Mouse (Mus musculus) liver, postnatal 0 days (tissue): Measurements from ENCODE around the gene Nsd1.

Experiments used
- CTCF ChIP-seq: sonication (generic); IDR thresholded peaks from 2 replicates; pipeline ENCODE4 v1.5.1; 2016; ENCODE audit warnings: antibody characterized with exemption, low read depth
- EP300 ChIP-seq: IDR thresholded peaks from 2 replicates; pipeline ENCODE4 v1.6.1; 2016; ENCODE audit warnings: antibody characterized with exemption, low read depth, mild to moderate bottlenecking

DNA sequence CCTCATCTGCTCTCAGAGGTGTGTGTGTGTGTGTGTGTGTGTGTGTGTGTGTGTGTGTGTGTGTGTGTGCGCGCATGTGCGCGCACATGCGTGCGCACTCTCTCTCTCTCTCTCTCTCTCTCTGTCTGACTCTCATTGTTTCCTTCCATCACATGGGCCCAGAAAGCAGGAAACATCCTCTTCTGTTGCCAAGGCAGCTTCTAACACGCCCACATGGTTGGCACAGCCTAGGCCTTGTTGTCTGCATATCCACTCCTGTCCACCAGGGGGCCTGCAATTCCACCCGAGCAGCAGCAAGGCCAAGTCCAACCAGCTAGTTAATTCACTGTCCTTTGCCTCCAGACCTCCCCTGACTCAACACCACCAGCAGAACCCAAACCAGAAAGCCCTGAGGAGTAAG is 118.1 kb downstream of the Nsd1 start:
- TF ChIP-seq CTCF: peak; percentile 99
- no peak for TF ChIP-seq EP300
